Mouse (Mus musculus): Measurements from ENCODE around the gene Acsl4. TPM values are rescaled to one million over a fixed set of nuclear protein-coding genes. Genes with fewer than 3 reads are reported as not detected.

Acsl4 gene
- polyA plus RNA-seq, 1 experiment from 2014 or later: 23.7 TPM

DNA sequence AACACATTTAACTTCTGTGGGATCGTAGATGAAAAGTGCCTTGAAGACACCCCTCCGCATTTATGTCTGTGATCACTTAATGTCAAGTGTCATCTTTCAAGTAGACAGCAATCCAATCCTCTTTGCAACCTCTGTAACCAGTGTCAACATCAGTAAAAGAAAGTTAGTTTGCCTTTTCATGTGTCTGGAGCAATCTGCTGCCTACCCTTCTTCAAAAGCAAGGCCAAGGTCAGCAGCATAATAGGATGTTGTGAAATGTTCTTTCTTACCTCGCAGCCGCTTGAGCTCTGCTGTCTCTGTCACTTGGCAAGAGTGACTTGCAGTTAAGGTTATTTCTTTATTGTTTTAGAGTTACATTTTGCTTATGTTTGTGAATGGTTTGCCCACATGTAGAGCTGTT lies 14.8 kb downstream of the Acsl4 start:
- ATAC-seq (ENCODE audit: low read depth): no peak
- H3K9me3 ChIP-seq (ENCODE audit: control insufficient read depth, low read length): no peaks in the 10 kb centered on the region
- H3K27ac ChIP-seq (ENCODE audit: low read length): no peak overlapping the region
- H3K9ac ChIP-seq (ENCODE audit: low read length): no peak overlapping the region
- H3K4me1 ChIP-seq (replicated peaks; ENCODE audit: control insufficient read depth, insufficient read depth, low read length): no peaks in the 10 kb centered on the region
- no peaks in the 10 kb centered on the region for H3K27me3 ChIP-seq (ENCODE audit: control insufficient read depth, insufficient read depth, low read depth, low read length)
- H3K4me3 ChIP-seq (ENCODE audit: low read length): no peak overlapping the region
- H3K36me3 ChIP-seq (ENCODE audit: control insufficient read depth, insufficient read depth, low read length): no peaks in the 10 kb centered on the region
- H3K4me2 ChIP-seq (ENCODE audit: low read depth, low read length): no peak overlapping the region
- 80% methylated on average over 4 of the region's 4 CpGs for WGBS

DNA sequence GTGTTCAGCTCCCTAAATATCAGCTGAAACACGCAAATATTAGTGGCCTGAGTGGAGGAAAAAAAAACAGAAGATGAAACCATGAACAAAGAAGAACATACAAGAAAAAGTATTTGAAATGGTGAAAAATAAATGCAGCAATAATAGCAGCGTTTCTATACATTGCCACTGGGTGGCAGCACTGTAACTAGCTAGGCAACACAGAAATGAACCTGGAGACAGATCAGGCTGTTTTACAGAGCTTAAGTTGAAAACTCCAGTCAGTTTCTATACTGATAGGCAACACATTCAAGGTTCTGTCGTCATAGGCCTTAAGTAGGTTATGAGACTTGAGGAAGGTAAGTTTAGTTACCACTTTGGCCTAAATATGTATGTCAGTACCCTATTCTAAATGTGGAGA lies 17.9 kb downstream of the Acsl4 start:
- H3K27ac ChIP-seq (ENCODE audit: low read length): no peak overlapping the region
- H3K4me3 ChIP-seq (ENCODE audit: low read length): no peak overlapping the region
- no peak overlapping the region for H3K4me2 ChIP-seq (ENCODE audit: low read depth, low read length)
- no peak overlapping the region for H3K9ac ChIP-seq (ENCODE audit: low read length)
- no peaks in the 10 kb centered on the region for H3K27me3 ChIP-seq (ENCODE audit: control insufficient read depth, insufficient read depth, low read depth, low read length)
- H3K4me1 ChIP-seq (replicated peaks; ENCODE audit: control insufficient read depth, insufficient read depth, low read length): 0 out of 2 replicates have a peak, but pooled peaks cover 2% of the 10 kb centered on the region
- WGBS: 17% methylated on average over 3 of the region's 3 CpGs
- no peaks in the 10 kb centered on the region for H3K9me3 ChIP-seq (ENCODE audit: control insufficient read depth, low read length)
- no peak for ATAC-seq (ENCODE audit: low read depth)
- H3K36me3 ChIP-seq (ENCODE audit: control insufficient read depth, insufficient read depth, low read length): no peaks in the 10 kb centered on the region

DNA sequence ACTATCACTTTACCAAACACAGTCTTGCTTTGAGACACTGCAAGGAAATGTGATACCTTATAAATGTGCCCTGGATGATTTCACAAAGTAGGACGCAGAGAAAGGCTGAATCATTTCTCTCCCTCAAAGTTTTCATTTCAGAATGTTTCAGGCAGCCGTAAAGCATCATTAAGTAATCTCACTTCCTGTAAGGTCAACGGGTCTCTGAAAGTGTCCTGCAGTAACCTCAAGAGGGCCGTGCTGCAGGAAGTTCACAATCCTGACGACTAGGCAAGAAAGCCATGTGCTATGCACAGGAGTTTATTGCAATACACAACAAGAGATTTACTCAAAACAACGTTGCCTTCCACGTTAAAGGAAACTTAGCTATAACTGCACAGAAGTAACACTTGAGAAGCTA lies 20.4 kb downstream of the Acsl4 start:
- Histone ChIP-seq H3K9ac (ENCODE audit: low read length) (no peak overlapping the region), H3K9me3 (ENCODE audit: control insufficient read depth, low read length) (no peaks in the 10 kb centered on the region), H3K4me3 (ENCODE audit: low read length) (no peak overlapping the region), H3K27ac (ENCODE audit: low read length) (no peak overlapping the region), H3K36me3 (ENCODE audit: control insufficient read depth, insufficient read depth, low read length) (no peaks in the 10 kb centered on the region), H3K27me3 (ENCODE audit: control insufficient read depth, insufficient read depth, low read depth, low read length) (no peaks in the 10 kb centered on the region), H3K4me1 (replicated peaks; ENCODE audit: control insufficient read depth, insufficient read depth, low read length) (0 out of 2 replicates have a peak, but pooled peaks cover 2% of the 10 kb centered on the region), H3K4me2 (ENCODE audit: low read depth, low read length) (no peak overlapping the region)
- WGBS: 32% methylated on average over 7 of the region's 7 CpGs
- peak; percentile 60; the same call in 1 of the 2 replicates for ATAC-seq (ENCODE audit: low read depth)

DNA sequence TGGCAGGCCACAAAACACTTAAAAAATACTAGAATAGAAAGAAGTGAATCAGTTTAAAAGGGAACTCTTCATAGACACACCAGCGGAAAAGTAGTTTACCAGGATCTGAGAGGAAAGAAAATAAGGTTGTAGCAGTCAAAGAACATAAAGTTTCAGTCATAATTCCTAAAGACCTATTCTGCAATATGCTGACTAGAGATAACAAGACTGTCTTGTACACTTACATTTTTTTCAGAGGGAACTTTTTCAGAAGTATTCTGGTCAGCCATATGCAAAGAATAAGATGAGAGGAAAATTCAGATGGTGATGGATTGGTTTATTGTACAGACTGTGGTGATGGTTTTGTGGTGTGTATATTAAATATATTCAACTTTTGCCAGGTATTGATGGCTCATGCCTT lies 26.5 kb downstream of the Acsl4 start:
- no peak for ATAC-seq (ENCODE audit: low read depth)
- WGBS: 79% methylated on average over 1 of the region's 1 CpGs
- no peaks in the 10 kb centered on the region for H3K27me3 ChIP-seq (ENCODE audit: control insufficient read depth, insufficient read depth, low read depth, low read length)

DNA sequence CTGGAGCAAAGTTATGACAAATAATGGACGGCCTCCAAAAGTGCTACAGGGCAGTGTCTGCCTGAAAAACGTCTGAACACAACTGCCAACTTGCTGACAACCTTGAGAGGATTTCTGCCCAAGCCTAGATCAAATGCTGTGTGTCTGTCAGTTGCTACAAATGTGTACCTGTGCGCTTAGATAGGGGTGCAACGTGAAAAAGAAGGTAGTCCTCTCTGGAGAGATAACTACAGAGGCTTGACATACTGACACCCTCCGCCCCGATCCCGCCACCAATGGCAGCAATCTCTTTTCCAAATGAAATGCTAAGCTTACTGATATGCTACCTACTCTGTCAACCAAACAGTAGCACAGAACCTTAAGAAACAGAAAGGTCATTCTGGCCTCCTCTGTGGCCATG lies 31.3 kb downstream of the Acsl4 start:
- Histone ChIP-seq H3K4me2 (ENCODE audit: low read depth, low read length) (no peak overlapping the region), H3K4me1 (replicated peaks; ENCODE audit: control insufficient read depth, insufficient read depth, low read length) (no peaks in the 10 kb centered on the region), H3K27me3 (ENCODE audit: control insufficient read depth, insufficient read depth, low read depth, low read length) (no peaks in the 10 kb centered on the region), H3K27ac (ENCODE audit: low read length) (no peak overlapping the region), H3K4me3 (ENCODE audit: low read length) (no peak overlapping the region), H3K9me3 (ENCODE audit: control insufficient read depth, low read length) (no peaks in the 10 kb centered on the region), H3K9ac (ENCODE audit: low read length) (no peak overlapping the region), H3K36me3 (ENCODE audit: control insufficient read depth, insufficient read depth, low read length) (no peaks in the 10 kb centered on the region)
- WGBS: 81% methylated on average over 7 of the region's 7 CpGs
- ATAC-seq (ENCODE audit: low read depth): no peak

More for the DNA sequence above, 26.5 kb downstream of the Acsl4 start:
- Histone ChIP-seq H3K36me3 (ENCODE audit: control insufficient read depth, insufficient read depth, low read length) (no peaks in the 10 kb centered on the region), H3K4me2 (ENCODE audit: low read depth, low read length) (no peak overlapping the region), H3K9me3 (ENCODE audit: control insufficient read depth, low read length) (no peaks in the 10 kb centered on the region), H3K9ac (ENCODE audit: low read length) (no peak overlapping the region), H3K4me1 (replicated peaks; ENCODE audit: control insufficient read depth, insufficient read depth, low read length) (no peaks in the 10 kb centered on the region), H3K4me3 (ENCODE audit: low read length) (no peak overlapping the region), H3K27ac (ENCODE audit: low read length) (no peak overlapping the region)

DNA sequence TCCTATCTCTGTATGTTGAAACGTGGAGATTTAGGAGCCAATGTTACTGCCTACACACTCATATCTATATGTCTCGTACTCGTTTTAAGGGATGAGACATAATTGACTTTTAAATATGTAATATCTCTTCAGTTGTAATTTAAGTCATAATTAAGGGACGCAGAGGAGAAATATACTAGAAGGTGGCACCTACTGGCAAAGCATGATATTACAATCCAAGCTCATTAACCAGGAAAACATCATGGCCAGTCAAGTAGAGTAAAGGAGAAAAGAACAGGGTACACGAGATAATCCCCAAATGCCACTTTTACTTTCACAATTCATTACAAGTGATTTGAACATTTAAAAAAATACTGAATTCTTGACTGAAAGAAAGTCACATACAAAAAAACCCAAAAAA lies 31.9 kb downstream of the Acsl4 start:
- Histone ChIP-seq H3K36me3 (ENCODE audit: control insufficient read depth, insufficient read depth, low read length) (no peaks in the 10 kb centered on the region), H3K9ac (ENCODE audit: low read length) (no peak overlapping the region), H3K4me2 (ENCODE audit: low read depth, low read length) (no peak overlapping the region), H3K27me3 (ENCODE audit: control insufficient read depth, insufficient read depth, low read depth, low read length) (no peaks in the 10 kb centered on the region), H3K27ac (ENCODE audit: low read length) (no peak overlapping the region), H3K9me3 (ENCODE audit: control insufficient read depth, low read length) (no peaks in the 10 kb centered on the region), H3K4me3 (ENCODE audit: low read length) (no peak overlapping the region), H3K4me1 (replicated peaks; ENCODE audit: control insufficient read depth, insufficient read depth, low read length) (no peaks in the 10 kb centered on the region)
- 75% methylated on average over 5 of the region's 5 CpGs for WGBS
- no peak for ATAC-seq (ENCODE audit: low read depth)

DNA sequence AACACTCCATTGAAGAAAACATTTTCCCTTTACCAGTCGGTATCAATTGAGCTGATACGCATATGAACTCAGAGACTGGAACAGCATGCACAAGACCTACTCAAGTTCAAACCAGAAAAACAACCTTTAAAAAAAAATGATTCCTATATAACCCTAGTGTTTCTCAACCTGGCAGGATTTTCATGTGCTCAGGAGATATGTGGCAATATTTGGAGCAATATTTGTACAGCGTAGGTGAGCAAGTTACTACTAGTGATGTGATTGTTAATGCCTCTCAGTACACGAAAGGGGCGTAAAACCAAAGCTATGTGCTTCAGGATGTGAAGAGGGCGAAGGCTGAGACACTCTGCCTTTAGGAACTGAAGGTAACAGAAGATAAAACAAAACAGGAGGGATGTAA lies 54.1 kb downstream of the Acsl4 start:
- Histone ChIP-seq H3K27ac (ENCODE audit: low read length) (no peak overlapping the region), H3K9ac (ENCODE audit: low read length) (no peak overlapping the region), H3K9me3 (ENCODE audit: control insufficient read depth, low read length) (no peaks in the 10 kb centered on the region), H3K36me3 (ENCODE audit: control insufficient read depth, insufficient read depth, low read length) (no peaks in the 10 kb centered on the region), H3K4me2 (ENCODE audit: low read depth, low read length) (no peak overlapping the region), H3K4me3 (ENCODE audit: low read length) (no peak overlapping the region), H3K4me1 (replicated peaks; ENCODE audit: control insufficient read depth, insufficient read depth, low read length) (no peaks in the 10 kb centered on the region), H3K27me3 (ENCODE audit: control insufficient read depth, insufficient read depth, low read depth, low read length) (no peaks in the 10 kb centered on the region)
- no peak for ATAC-seq (ENCODE audit: low read depth)
- 85% methylated on average over 6 of the region's 6 CpGs for WGBS

DNA sequence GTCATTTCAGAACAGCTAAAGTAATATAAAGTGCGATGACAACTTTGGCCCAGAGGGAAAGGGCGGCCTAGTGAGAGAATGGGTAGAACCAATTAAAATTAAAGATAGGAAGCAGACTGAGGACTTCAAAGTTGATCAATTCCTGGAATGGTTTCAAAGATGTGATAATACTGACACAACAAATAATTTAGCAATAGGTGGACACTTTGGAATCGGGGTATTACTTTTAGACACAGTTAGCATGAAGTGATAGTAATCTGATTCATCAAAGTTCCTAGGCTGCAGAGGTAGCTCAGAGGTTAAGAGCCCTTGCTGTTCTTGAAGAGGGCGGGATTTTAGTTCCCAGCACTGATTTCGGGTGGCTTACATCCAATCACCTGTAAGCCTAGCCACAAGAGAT lies 54.8 kb downstream of the Acsl4 start:
- Histone ChIP-seq H3K9me3 (ENCODE audit: control insufficient read depth, low read length) (no peaks in the 10 kb centered on the region), H3K4me2 (ENCODE audit: low read depth, low read length) (no peak overlapping the region), H3K27ac (ENCODE audit: low read length) (no peak overlapping the region), H3K4me1 (replicated peaks; ENCODE audit: control insufficient read depth, insufficient read depth, low read length) (no peaks in the 10 kb centered on the region), H3K36me3 (ENCODE audit: control insufficient read depth, insufficient read depth, low read length) (no peaks in the 10 kb centered on the region), H3K27me3 (ENCODE audit: control insufficient read depth, insufficient read depth, low read depth, low read length) (no peaks in the 10 kb centered on the region), H3K4me3 (ENCODE audit: low read length) (no peak overlapping the region), H3K9ac (ENCODE audit: low read length) (no peak overlapping the region)
- ATAC-seq (ENCODE audit: low read depth): no peak
- 79% methylated on average over 5 of the region's 5 CpGs for WGBS

DNA sequence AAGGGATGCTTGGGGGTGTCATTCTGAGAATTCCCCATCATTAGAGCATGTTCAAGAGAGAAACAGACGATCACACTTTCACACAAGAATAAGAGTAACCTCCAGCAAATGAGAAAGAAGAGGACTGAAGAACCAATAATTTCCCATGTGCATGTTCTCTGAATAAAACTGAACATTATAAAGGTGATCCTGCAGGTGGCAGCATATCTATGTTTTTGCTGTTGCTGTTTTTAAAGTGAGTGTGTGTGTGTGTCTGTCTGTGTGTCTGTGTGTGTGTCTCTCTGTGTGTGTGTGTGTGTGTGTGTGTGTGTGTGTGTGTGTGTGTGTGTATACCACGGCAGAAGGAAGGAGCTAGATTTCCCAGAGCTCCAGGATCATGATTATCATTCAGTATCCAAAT lies 64.6 kb downstream of the Acsl4 start:
- H3K4me1 ChIP-seq (replicated peaks; ENCODE audit: control insufficient read depth, insufficient read depth, low read length): no peaks in the 10 kb centered on the region
- H3K27ac ChIP-seq (ENCODE audit: low read length): no peak overlapping the region
- H3K27me3 ChIP-seq (ENCODE audit: control insufficient read depth, insufficient read depth, low read depth, low read length): no peaks in the 10 kb centered on the region
- no peak overlapping the region for H3K9ac ChIP-seq (ENCODE audit: low read length)
- no peak for ATAC-seq (ENCODE audit: low read depth)
- no peaks in the 10 kb centered on the region for H3K36me3 ChIP-seq (ENCODE audit: control insufficient read depth, insufficient read depth, low read length)
- 61% methylated on average over 2 of the region's 2 CpGs for WGBS
- no peaks in the 10 kb centered on the region for H3K9me3 ChIP-seq (ENCODE audit: control insufficient read depth, low read length)
- H3K4me3 ChIP-seq (ENCODE audit: low read length): no peak overlapping the region
- H3K4me2 ChIP-seq (ENCODE audit: low read depth, low read length): no peak overlapping the region

DNA sequence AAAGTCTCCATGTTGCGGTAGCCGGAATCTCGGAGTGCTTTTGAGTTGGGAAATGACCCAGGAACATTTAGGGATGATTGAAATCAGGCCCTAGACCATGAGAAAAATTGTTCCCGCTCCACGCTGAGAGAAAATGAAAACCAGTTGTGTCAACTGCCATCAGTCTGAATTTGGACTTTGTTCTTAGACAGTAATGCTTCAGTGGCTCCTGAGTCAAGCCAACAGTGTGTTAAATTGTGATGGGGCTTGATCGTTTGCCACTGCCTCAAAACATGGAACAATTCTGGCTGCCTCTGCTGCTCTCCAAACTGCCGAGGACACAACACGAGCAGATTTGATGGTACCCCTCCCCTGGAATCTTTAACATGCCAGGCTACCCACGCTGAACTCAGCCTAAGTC lies 74.2 kb downstream of the Acsl4 start:
- no peaks in the 10 kb centered on the region for H3K4me1 ChIP-seq (replicated peaks; ENCODE audit: control insufficient read depth, insufficient read depth, low read length)
- H3K36me3 ChIP-seq (ENCODE audit: control insufficient read depth, insufficient read depth, low read length): no peaks in the 10 kb centered on the region
- H3K4me2 ChIP-seq (ENCODE audit: low read depth, low read length): no peak overlapping the region
- WGBS: 73% methylated on average over 9 of the region's 9 CpGs
- no peaks in the 10 kb centered on the region for H3K9me3 ChIP-seq (ENCODE audit: control insufficient read depth, low read length)
- no peak for ATAC-seq (ENCODE audit: low read depth)
- no peaks in the 10 kb centered on the region for H3K27me3 ChIP-seq (ENCODE audit: control insufficient read depth, insufficient read depth, low read depth, low read length)
- no peak overlapping the region for H3K4me3 ChIP-seq (ENCODE audit: low read length)
- H3K9ac ChIP-seq (ENCODE audit: low read length): no peak overlapping the region
- H3K27ac ChIP-seq (ENCODE audit: low read length): no peak overlapping the region

Data from lung, embryonic 16.5 days (tissue).